Mouse (Mus musculus): ENCODE data around the gene Myo1a.

GRCm38 (mm10) chr10:127658076-127658475 is 46.9 kb upstream of the Myo1a start:
- TF ChIP-seq CTCF (IDR thresholded peaks at IDR 0.05) (no peak), EP300 (IDR thresholded peaks at IDR 0.05) (no peak)
